Mouse (Mus musculus) lung, adult 2 months (tissue): ENCODE data around the gene Tbx19.

Source experiments
- CTCF ChIP-seq: fragments of 200-500 bp; IDR thresholded peaks from 2 replicates; pipeline ENCODE4 v1.5.1; 2011; ENCODE audit warnings: mild to moderate bottlenecking, low read length, control low read depth; ENCODE audit not compliant: insufficient read depth
- POLR2A ChIP-seq: fragments of 200-500 bp; IDR thresholded peaks from 2 replicates; pipeline ENCODE4 v1.6.1; 2011; ENCODE audit warnings: low read depth, mild to moderate bottlenecking, control low read depth, low read length, borderline replicate concordance; ENCODE audit errors: extremely low read depth

- TF ChIP-seq POLR2A (no peak), CTCF (no peak)
Observed at GRCm38 (mm10) chr1:165169462-165169861, 8.9 kb upstream of the Tbx19 start.
